Mouse (Mus musculus): Measurements from ENCODE around the gene Col27a1. TPM values are rescaled to one million over a fixed set of nuclear protein-coding genes. Genes with fewer than 3 reads are reported as not detected.

Gene Col27a1
- total RNA-seq, 1 experiment from 2014 or later = 11.7 TPM

DNA sequence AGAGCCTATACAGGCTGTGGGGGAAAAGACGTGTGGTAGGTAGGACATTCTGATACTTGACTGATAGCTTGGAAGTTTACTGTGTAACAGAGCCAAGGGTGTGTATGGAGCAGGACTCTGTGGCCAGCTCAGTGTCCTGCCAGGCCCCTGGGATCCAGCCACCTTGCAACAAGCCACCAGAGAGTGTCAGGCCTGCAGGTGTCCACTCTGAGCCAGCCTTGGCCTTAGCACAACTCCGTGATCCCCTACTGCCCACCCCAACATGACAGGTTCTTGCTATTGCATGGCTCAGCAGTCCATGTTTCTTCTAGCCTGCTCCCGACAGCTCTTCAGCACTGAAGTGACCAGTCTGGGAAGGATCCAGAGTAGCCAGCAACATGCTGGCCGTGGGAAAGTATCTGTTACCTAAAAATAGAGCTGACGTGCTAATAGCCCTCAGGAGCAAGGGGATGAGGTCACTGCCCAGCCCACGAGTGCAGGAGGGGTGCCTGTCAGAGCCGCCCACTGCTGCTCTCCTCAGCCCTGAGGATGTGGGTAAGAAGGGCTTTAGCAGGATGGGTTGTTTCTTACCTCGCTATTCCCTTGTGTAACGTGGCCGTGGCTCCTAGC is 96.5 kb downstream of the Col27a1 start:
- no peak for DNase-seq

DNA sequence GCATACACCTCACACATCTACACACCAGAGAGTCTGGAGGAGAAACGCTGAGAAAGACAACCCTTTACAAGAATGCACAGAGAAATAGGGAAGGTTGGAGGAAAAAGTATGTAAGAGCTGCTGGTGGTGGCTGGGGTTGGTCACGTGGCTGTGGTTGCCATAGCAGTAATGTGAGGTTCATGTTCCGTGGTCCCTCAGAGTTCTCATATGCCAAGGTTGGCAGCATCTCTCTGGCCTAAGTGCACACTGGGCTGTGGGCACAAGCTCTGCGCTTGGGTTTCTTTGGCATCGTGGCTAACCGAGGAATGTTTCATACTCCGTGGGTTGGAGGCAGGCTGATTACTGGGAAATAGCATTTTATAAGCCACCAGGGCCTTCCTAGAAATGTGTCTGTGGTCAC is 97.6 kb downstream of the Col27a1 start:
- DNase-seq = no peak

GRCm38 (mm10) chr4:63314063-63314462 is 100.3 kb downstream of the Col27a1 start:
- no peak for DNase-seq

DNA sequence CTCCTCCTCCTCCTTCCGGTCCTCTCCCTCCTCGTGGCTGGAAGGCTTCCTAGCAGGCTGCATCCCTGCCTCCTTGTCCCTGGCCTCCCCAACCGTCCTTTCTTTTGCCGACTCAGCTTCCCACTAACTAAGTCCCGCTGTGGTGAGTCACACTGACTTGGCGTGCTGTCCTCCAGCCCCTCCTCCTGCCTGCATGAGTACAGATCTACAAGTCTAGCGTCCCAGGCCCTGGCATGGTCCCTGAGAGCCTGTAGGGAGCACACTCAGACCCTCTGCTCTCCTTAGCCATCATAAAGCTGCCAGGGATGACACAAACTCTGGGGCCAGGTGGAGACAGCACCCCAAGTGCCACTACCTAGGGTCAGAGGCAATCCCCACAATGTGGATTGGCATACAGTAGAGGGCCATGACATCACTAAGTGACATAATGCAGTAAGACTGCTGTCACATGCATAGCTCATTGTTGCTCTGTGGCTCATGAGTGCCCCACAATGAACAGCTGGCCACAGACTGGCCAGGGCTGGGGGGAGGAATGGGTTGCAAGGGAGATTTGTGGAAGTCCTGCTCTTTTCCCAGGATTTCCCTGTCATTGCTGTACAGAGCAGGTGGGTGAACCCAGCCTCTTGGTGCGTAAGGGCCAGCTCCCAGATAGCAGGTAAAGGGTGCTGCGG is 102.4 kb downstream of the Col27a1 start:
- peak; percentile 65 for DNase-seq

DNA sequence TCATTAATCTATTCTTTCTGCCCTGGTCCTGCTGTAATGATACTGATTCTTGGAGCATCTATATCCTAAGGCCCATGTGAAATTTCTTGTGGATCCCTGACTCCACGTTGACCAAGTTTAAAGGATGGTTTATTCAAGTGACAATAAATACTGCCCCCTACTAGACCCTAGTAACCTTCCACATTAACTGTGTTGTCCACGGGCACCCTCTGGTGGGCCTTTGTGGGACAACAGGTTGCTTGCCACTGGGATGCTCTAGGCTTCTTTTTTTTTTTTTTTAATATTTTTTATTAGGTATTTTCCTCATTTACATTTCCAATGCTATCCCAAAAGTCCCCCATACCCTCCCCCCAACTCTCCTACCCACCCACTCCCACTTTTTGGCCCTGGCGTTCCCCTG is 105.8 kb downstream of the Col27a1 start:
- peak; percentile 72 for DNase-seq

- no peak for DNase-seq
Observed at GRCm38 (mm10) chr4:63323275-63323815, 109.5 kb downstream of the Col27a1 start.

- no peak for DNase-seq
Observed at GRCm38 (mm10) chr4:63333403-63333802, 119.6 kb downstream of the Col27a1 start.

GRCm38 (mm10) chr4:63338414-63339076 is 124.7 kb downstream of the Col27a1 start:
- DNase-seq = no peak

- DNase-seq = no peak
Observed at GRCm38 (mm10) chr4:63342491-63342890, 128.7 kb downstream of the Col27a1 start.

DNA sequence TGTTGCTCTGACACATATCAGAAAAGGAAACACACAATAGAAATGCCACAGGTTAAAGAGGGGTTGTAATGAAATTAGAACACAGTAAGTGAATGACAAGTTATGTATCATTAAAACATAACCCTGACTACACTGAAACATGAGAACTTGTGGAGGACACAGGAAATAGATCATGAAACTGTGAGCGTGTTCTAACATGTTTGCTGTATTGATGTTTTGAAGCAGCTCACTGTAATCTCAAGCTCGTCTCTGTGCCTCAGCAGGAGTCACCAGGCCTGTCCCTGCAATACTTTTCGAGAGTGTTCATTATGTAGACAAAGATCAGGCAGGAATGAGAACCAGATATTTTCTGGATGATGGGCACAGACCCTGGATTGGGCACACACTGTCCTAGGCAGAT is 129.8 kb downstream of the Col27a1 start:
- DNase-seq = no peak

GRCm38 (mm10) chr4:63344295-63344694 is 130.5 kb downstream of the Col27a1 start, which contains the start of gene Orm1:
Orm1 (plus strand) TSS chr4:63344560.
- peak; percentile 45 for DNase-seq

DNA sequence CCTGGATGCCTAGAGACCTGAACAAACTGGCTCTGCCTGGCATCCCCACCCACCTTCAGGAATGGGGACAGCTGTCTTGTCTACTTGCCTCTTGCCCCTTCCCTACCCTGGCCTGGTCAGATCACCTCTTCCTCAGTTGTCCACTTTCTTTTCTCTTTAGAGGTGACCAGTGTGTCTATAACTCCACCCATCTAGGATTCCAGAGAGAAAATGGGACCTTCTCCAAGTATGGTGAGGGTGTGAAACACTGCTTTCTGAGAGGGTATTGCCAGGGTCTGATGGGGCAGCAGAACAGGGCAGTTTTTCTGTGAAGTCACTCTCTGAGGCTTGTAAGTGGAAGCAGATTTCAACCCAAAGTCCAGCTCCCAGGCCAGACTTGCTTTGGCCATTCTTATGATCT is 131.5 kb downstream of the Col27a1 start:
- no peak for DNase-seq

DNA sequence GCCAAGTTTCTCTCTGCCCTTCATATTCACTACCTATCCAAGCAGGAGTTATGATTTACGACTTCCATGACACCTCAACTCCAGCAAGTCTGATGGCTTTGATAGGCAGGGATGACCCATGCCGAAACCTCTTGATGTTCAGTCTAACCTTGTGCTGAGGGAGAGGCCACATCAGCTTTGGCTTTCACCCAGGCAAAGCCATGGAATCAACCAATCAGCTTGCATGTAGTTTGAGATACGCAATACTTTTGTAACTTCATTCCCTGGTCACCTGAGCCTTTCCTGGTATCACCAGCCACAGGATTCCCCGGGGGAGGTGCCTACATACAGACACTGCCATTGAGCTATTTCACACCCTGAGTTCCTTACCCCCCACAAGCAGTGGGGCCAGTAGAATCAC is 132.9 kb downstream of the Col27a1 start:
- no peak for DNase-seq

DNA sequence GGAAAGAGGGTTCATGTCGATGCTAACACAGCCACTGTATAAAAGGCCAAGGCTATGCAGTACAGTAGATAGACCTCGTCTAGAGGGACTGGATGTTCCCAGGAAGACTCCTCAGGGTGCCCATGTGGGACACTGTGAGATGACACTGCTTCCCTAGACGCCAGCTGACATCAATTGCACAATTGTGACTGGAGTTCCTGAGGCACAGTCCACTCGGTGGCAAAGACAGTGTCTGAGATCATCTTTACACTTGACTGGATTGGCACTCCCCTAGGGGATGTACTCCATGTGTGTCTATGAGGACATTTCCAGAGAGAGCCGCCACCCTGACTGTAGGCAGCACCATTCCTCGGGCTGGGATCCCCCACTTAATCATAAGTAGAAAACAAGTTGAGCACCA is 134.7 kb downstream of the Col27a1 start:
- no peak for DNase-seq

DNA sequence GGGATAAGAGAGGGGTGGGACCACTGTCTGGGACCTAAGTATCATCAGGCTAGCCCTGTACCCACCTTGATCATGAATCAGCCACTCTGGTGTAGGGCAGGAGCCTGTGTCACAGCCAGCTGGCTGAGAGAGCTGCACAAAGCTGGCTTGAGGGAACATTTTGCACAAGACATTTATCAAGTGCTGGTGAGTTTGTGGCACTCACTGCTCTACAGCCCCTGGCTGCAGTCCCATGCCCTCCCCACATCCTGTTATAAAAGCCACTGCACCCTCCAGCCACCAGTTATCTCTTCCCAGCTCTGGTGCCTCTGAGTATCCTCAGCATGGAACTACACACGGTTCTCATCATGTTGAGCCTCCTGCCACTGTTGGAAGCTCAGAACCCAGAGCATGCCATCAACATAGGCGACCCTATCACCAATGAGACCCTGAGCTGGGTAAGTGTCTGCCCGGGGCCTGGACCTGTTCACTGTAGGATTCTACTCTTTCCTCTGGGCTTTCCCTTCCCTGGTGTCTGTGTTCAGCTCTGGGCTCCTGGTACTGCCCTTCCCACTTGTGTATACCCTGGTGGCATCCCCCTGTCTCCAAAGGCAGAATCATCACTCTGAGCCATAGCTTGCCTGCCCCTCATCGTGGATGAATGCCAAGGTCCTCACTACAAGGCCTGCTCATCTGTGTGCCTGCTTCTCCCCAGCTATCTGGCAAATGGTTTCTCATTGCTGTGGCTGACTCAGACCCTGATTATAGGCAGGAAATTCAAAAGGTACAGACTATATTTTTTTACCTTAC is 142.3 kb downstream of the Col27a1 start, which contains the start of gene Orm3:
Gene Orm3, plus strand, starts transcription at position 286 of the 789 bp plus-strand sequence.
- peak; percentile 52 for DNase-seq

DNA sequence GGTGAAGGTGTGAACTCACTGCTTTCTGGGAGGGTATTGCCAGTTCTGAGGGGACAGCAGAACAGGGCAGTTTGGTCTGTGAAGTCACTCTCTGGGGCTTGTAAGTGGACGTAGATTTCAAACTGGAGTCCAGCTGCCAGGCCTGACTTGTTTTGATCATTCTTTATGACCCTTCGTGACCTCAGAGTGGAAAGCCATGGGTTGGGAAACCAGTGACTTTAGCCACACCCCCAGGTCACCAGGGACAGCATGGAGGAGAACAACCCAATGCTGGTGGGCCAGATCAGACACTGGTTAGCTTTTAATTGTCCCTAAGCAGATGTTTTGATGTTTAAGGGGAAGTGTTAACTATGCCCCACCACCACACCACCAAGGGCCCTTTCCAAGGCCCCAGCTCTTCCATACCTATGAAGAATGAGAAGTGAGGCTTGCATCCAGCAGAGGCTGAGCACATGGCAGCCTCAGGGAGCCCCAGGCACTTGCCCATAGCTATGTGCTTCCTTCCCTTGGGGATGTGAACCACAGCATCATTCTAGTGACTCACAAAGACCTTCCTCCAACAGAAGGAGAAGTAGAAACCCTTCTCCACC is 143.3 kb downstream of the Col27a1 start:
- no peak for DNase-seq

DNA sequence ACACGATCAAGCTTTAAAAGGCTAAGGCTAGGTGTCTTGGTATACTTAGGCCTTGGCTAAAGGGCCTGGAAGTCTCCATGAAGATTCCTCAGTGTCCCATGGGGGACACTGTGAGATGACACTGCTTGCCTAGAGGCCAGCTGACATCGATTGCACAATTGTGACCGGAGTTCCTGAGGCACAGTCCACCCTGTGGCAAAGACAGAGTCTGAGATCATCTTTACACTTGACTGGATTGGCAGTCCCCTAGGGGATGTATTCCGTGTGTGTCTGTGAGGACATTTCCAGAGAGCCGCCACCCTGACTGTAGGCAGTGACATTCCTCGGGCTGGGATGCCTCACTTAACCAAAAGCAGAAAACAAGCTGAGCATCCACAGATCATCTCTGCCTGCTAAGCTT is 146.1 kb downstream of the Col27a1 start:
- DNase-seq = no peak

GRCm38 (mm10) chr4:63362150-63362549 is 148.3 kb downstream of the Col27a1 start, which contains the start of gene Orm2:
Orm2 (plus strand) TSS chr4:63362449.
- DNase-seq = peak; percentile 33

GRCm38 (mm10) chr4:63368577-63368976 is 154.8 kb downstream of the Col27a1 start:
- DNase-seq = peak; percentile 91

- no peak for DNase-seq
Observed at GRCm38 (mm10) chr4:63370897-63371296, 157.1 kb downstream of the Col27a1 start.

DNA sequence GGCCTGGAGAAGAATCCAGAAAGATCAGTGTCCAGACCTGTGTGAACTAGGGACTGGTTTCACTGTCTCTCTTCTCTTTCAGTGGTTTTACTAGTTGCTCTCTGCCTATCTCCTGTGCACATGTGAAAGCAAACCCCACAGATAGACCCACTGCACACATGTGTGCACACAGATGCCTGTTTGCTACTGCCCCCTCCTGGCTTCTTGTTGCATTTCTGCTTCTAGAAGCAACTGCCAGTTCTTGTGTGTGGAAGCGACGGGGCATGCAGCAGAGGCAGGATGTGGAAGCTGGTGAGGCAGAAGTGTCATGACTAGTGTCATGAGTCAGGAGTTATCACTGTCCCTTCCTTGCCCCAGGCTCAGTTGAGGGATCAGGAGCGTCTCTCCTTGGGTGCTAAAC is 158.1 kb downstream of the Col27a1 start:
- DNase-seq = peak; percentile 46

- DNase-seq = no peak
Observed at GRCm38 (mm10) chr4:63373404-63373803, 159.6 kb downstream of the Col27a1 start.
